Mouse (Mus musculus): Measurements from ENCODE around the gene Iqcf5. TPM values are rescaled to one million over a fixed set of nuclear protein-coding genes. Genes with fewer than 3 reads are reported as not detected.

Iqcf5 gene
- polyA plus RNA-seq, 1 experiment from 2014 or later = not detected

DNA sequence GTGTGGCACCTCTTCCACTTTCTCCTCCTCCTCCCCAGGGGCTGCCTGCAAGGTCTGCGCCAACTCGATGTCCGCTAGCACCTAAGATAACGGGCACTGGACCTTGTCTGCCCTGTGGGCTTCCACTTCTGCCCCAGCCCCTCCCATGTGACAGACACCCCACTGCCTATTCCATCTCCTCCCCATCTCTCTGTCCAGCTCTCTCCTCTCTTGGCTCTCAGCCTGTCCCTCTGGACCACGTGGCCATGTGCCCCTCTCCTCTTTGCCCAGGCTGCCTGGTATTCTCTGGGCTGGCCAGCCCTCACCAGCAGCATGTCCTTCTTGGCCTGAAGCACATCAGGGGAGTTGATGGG, 40.6 kb upstream of the Iqcf5 start:
- H3K4me1 ChIP-seq = peaks cover 80% of the 10 kb centered on the region
- peaks cover 6% of the 10 kb centered on the region; the same call in 1 of the 2 replicates for H3K27me3 ChIP-seq (replicated peaks; ENCODE audit: low read depth, poor library complexity, severe bottlenecking)
- DNase-seq (ENCODE audit: low spot score) = no peak
- no peak overlapping the region for H3K4me3 ChIP-seq
- H3K9me3 ChIP-seq = no peaks in the 10 kb centered on the region
- no peaks in the 10 kb centered on the region for H3K36me3 ChIP-seq (replicated peaks)
- peak overlapping the region; percentile 77 for H3K27ac ChIP-seq (replicated peaks)
- WGBS = 77% methylated on average over 5 of the region's 5 CpGs

DNA sequence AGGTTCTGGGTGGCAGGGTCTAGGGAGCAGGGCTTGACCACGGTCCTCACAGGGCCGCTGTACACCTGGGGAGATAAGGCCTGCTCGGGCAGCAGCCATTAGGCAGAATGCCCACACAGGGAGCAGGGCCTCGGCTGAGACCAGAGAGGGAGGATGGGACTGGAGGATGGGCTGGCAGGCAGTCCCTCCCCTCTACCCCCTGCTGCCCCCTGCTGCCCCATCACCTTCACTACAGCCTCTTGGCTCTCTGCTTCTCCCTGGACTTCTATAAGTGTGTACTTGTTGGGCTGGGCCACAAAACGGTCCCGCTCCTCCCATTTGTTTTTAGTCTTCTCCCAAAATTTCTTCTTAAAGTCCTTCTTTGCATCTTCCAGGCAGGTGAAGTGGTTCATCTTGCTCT, 39.9 kb upstream of the Iqcf5 start:
- Histone ChIP-seq H3K4me3 (peak overlapping the region; percentile 35), H3K4me1 (peaks cover 76% of the 10 kb centered on the region), H3K27me3 (replicated peaks; ENCODE audit: low read depth, poor library complexity, severe bottlenecking) (peaks cover 6% of the 10 kb centered on the region; the same call in 1 of the 2 replicates), H3K36me3 (replicated peaks) (peaks cover 4% of the 10 kb centered on the region), H3K27ac (replicated peaks) (peak overlapping the region; percentile 77), H3K9me3 (no peaks in the 10 kb centered on the region)
- peak; percentile 89 for DNase-seq (ENCODE audit: low spot score)
- 3% methylated on average over 6 of the region's 6 CpGs for WGBS

GRCm38 (mm10) chr9:106475046-106475445, 39.3 kb upstream of the Iqcf5 start:
- no peak for DNase-seq (ENCODE audit: low spot score)
- H3K27me3 ChIP-seq (replicated peaks; ENCODE audit: low read depth, poor library complexity, severe bottlenecking) = peaks cover 6% of the 10 kb centered on the region; the same call in 1 of the 2 replicates
- peak overlapping the region; percentile 35 for H3K4me3 ChIP-seq
- H3K9me3 ChIP-seq = no peaks in the 10 kb centered on the region
- peaks cover 70% of the 10 kb centered on the region for H3K4me1 ChIP-seq
- WGBS = 63% methylated on average over 7 of the region's 7 CpGs
- H3K36me3 ChIP-seq (replicated peaks) = peaks cover 9% of the 10 kb centered on the region
- peak overlapping the region; percentile 77 for H3K27ac ChIP-seq (replicated peaks)

DNA sequence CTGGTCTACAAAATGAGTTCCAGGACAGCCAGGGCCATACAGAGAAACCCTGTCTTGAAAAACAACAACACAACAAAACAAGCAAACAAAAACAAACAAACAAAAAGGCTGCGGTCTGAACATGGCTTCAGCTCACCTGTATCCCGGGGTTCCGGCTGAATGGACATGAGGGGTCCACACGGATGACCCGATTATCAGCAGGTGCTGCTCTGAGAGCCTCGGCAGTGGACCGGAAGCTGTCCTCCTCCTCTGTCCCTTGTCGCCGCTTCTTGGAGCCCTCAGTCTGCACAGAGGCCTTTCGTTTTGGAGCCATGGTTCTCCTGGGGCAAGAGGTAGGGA, 38.7 kb upstream of the Iqcf5 start, which contains the start of gene Rrp9:
TSS of gene Rrp9 (plus strand) at position 301 of the 339 bp plus-strand sequence.
- Histone ChIP-seq H3K36me3 (replicated peaks) (peaks cover 15% of the 10 kb centered on the region), H3K9me3 (no peaks in the 10 kb centered on the region), H3K27me3 (replicated peaks; ENCODE audit: low read depth, poor library complexity, severe bottlenecking) (peaks cover 6% of the 10 kb centered on the region; the same call in 1 of the 2 replicates), H3K4me3 (peak within 1 kb of the TSS; percentile 81), H3K4me1 (peaks cover 69% of the 10 kb centered on the region), H3K27ac (replicated peaks) (peak within 1 kb of the TSS; percentile 77)
- no peak for DNase-seq (ENCODE audit: low spot score)
- 88% methylated on average over 10 of the region's 10 CpGs for WGBS

GRCm38 (mm10) chr9:106476002-106476923, 38.1 kb upstream of the Iqcf5 start:
- WGBS = 36% methylated on average over 16 of the region's 16 CpGs
- H3K27me3 ChIP-seq (replicated peaks; ENCODE audit: low read depth, poor library complexity, severe bottlenecking) = peaks cover 2% of the 10 kb centered on the region; the same call in 1 of the 2 replicates
- DNase-seq (ENCODE audit: low spot score) = no peak
- H3K36me3 ChIP-seq (replicated peaks) = peaks cover 22% of the 10 kb centered on the region
- peak overlapping the region; percentile 68 for H3K27ac ChIP-seq (replicated peaks)
- peak overlapping the region; percentile 81 for H3K4me3 ChIP-seq
- peaks cover 66% of the 10 kb centered on the region for H3K4me1 ChIP-seq
- no peaks in the 10 kb centered on the region for H3K9me3 ChIP-seq

DNA sequence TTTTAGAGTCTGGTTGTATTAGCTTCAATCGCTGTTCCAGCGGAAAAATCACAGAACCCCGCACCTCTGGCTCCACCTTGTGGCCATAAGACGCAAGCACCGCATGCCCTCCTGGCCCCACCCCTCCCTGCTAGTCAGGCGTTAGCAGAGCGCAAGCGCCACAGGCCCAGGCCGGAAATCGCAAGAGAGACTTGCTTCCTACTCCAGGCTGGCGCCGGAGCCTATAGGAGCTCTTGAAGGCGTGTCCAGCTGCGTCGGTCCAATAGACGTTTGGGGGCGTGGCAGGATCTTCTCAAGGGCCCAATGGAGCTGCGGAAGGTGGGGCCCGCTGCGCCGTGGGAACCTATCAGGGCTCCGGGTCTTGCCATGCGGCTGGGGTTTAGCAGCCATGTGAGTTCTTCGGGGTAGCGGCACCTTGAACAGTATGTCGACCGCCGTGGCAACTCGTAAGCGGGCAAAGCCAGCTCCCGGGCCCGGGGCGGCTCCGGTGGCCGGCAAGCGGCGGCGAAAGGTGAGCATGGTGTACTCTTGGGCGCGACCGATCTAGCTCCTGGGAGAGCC, 37.4 kb upstream of the Iqcf5 start, which contains the start of gene Parp3:
TSS of gene Parp3 (minus strand) at position 26 of the 561 bp plus-strand sequence.
- Histone ChIP-seq H3K4me1 (peaks cover 58% of the 10 kb centered on the region), H3K27ac (replicated peaks) (peak within 1 kb of the TSS; percentile 68), H3K36me3 (replicated peaks) (peaks cover 29% of the 10 kb centered on the region), H3K9me3 (no peaks in the 10 kb centered on the region), H3K27me3 (replicated peaks; ENCODE audit: low read depth, poor library complexity, severe bottlenecking) (no peaks in the 10 kb centered on the region; the same call in 1 of the 2 replicates), H3K4me3 (peak within 1 kb of the TSS; percentile 81)
- WGBS = under 1% methylated on average over 41 of the region's 41 CpGs
- DNase-seq (ENCODE audit: low spot score) = peak; percentile 99

- Histone ChIP-seq H3K4me1 (peaks cover 52% of the 10 kb centered on the region), H3K27me3 (replicated peaks; ENCODE audit: low read depth, poor library complexity, severe bottlenecking) (no peaks in the 10 kb centered on the region; the same call in 1 of the 2 replicates), H3K36me3 (replicated peaks) (peaks cover 34% of the 10 kb centered on the region), H3K27ac (replicated peaks) (peak overlapping the region; percentile 68), H3K4me3 (peak overlapping the region; percentile 81), H3K9me3 (no peaks in the 10 kb centered on the region)
- no peak for DNase-seq (ENCODE audit: low spot score)
- WGBS = 5% methylated on average over 16 of the region's 16 CpGs
Measured at GRCm38 (mm10) chr9:106477649-106478048, 36.7 kb upstream of the Iqcf5 start.

- no peaks in the 10 kb centered on the region for H3K27me3 ChIP-seq (replicated peaks; ENCODE audit: low read depth, poor library complexity, severe bottlenecking)
- peaks cover 48% of the 10 kb centered on the region for H3K4me1 ChIP-seq
- DNase-seq (ENCODE audit: low spot score) = no peak
- H3K27ac ChIP-seq (replicated peaks) = no peak overlapping the region
- H3K9me3 ChIP-seq = no peaks in the 10 kb centered on the region
- H3K36me3 ChIP-seq (replicated peaks) = peaks cover 38% of the 10 kb centered on the region
- H3K4me3 ChIP-seq = peak overlapping the region; percentile 81
- WGBS = 81% methylated on average over 9 of the region's 9 CpGs
Measured at GRCm38 (mm10) chr9:106478101-106478500, 36.3 kb upstream of the Iqcf5 start.

GRCm38 (mm10) chr9:106480541-106480940, 33.8 kb upstream of the Iqcf5 start:
- Histone ChIP-seq H3K36me3 (replicated peaks) (peaks cover 62% of the 10 kb centered on the region), H3K27me3 (replicated peaks; ENCODE audit: low read depth, poor library complexity, severe bottlenecking) (no peaks in the 10 kb centered on the region), H3K27ac (replicated peaks) (no peak overlapping the region), H3K9me3 (no peaks in the 10 kb centered on the region), H3K4me1 (peaks cover 24% of the 10 kb centered on the region), H3K4me3 (no peak overlapping the region)
- DNase-seq (ENCODE audit: low spot score) = no peak
- 93% methylated on average over 7 of the region's 7 CpGs for WGBS

- Histone ChIP-seq H3K4me1 (peaks cover 19% of the 10 kb centered on the region), H3K36me3 (replicated peaks) (peaks cover 68% of the 10 kb centered on the region), H3K27ac (replicated peaks) (no peak overlapping the region), H3K27me3 (replicated peaks; ENCODE audit: low read depth, poor library complexity, severe bottlenecking) (no peaks in the 10 kb centered on the region), H3K4me3 (no peak overlapping the region), H3K9me3 (no peaks in the 10 kb centered on the region)
- 92% methylated on average over 15 of the region's 15 CpGs for WGBS
- no peak for DNase-seq (ENCODE audit: low spot score)
Measured at GRCm38 (mm10) chr9:106481075-106481474, 33.3 kb upstream of the Iqcf5 start.

- no peak overlapping the region for H3K4me3 ChIP-seq
- no peaks in the 10 kb centered on the region for H3K9me3 ChIP-seq
- 93% methylated on average over 13 of the region's 13 CpGs for WGBS
- peaks cover 13% of the 10 kb centered on the region for H3K4me1 ChIP-seq
- H3K27me3 ChIP-seq (replicated peaks; ENCODE audit: low read depth, poor library complexity, severe bottlenecking) = no peaks in the 10 kb centered on the region
- DNase-seq (ENCODE audit: low spot score) = no peak
- H3K27ac ChIP-seq (replicated peaks) = no peak overlapping the region
- peaks cover 73% of the 10 kb centered on the region for H3K36me3 ChIP-seq (replicated peaks)
Measured at GRCm38 (mm10) chr9:106481676-106482075, 32.7 kb upstream of the Iqcf5 start.

DNA sequence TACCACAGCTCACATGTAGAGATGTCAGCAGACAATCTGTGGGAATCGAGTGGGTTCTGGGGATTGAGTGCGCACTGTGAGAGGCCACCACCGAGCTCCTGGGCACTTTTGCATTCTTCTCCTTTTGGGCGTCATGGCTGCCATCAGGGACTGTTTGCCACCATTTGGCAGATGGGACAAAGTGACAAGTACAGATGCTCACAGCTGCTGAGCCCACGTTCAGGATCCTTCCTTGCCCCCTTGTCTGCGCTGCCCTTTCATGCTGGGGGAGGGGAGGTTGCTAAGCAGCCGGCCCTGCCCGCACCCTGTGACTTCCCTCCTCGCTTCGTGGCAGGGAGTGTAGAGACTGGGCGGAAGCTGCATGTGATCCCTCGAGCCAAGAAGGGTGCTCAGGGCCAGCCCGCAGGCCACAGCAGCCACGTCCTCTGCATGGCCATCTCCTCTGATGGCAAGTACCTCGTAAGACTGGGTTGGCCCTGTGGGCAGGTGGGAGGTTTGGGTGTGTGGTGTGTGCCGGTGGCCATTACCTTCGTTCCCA, 31.7 kb upstream of the Iqcf5 start:
- peaks cover 8% of the 10 kb centered on the region for H3K4me1 ChIP-seq
- no peaks in the 10 kb centered on the region for H3K9me3 ChIP-seq
- peaks cover 73% of the 10 kb centered on the region for H3K36me3 ChIP-seq (replicated peaks)
- H3K27me3 ChIP-seq (replicated peaks; ENCODE audit: low read depth, poor library complexity, severe bottlenecking) = no peaks in the 10 kb centered on the region
- H3K4me3 ChIP-seq = no peak overlapping the region
- H3K27ac ChIP-seq (replicated peaks) = no peak overlapping the region
- WGBS = 92% methylated on average over 17 of the region's 17 CpGs
- no peak for DNase-seq (ENCODE audit: low spot score)

Data from embryonic facial prominence, embryonic 10.5 days (tissue).